Mouse (Mus musculus): ENCODE measurements around the gene Itpk1. TPM values are rescaled to one million over a fixed set of nuclear protein-coding genes. Genes with fewer than 3 reads are reported as not detected.
"Not testable (repeated sequence)": the region's sequence is repeated elsewhere in the genome, so short reads cannot be mapped to it uniquely, and the experiment has no call there.

The Itpk1 gene
- polyA plus RNA-seq, 1 experiment, result 4.5 TPM

GRCm38 (mm10) chr12:102637235-102637634, 67.5 kb downstream of the Itpk1 start:
- no peak for TF ChIP-seq MAX (IDR thresholded peaks at IDR 0.05)
- no peak for TF ChIP-seq MYOG (IDR thresholded peaks at IDR 0.05; ENCODE audit: control insufficient read depth, extremely low read depth, insufficient read length)
- TF ChIP-seq USF1 (IDR thresholded peaks at IDR 0.05; ENCODE audit: low read depth), result no peak
- TF ChIP-seq FOSL1 (IDR thresholded peaks at IDR 0.05; ENCODE audit: insufficient read depth, low read length, poor library complexity, severe bottlenecking), result no peak
- TF ChIP-seq CTCF (IDR thresholded peaks at IDR 0.05; ENCODE audit: control insufficient read depth, insufficient read depth, insufficient read length), result no peak
- TF ChIP-seq MYOD1 (IDR thresholded peaks at IDR 0.05; ENCODE audit: control insufficient read depth, insufficient read length, low read depth), result no peak
- no peak for TF ChIP-seq CEBPB (IDR thresholded peaks at IDR 0.05; ENCODE audit: low read depth)
- no peaks in the 10 kb centered on the region for H3K36me3 ChIP-seq (ENCODE audit: control insufficient read depth, insufficient read depth)
- no peaks in the 10 kb centered on the region for H3K79me2 ChIP-seq (ENCODE audit: control insufficient read depth, insufficient read depth)
- H3K79me3 ChIP-seq (ENCODE audit: low read depth), result no peaks in the 10 kb centered on the region
- no peaks in the 10 kb centered on the region for H3K27me3 ChIP-seq (ENCODE audit: control insufficient read depth, insufficient read depth, insufficient read length)
- no peak overlapping the region for H3ac ChIP-seq (ENCODE audit: control insufficient read depth, insufficient read length, low read depth)
- H3K4me3 ChIP-seq (ENCODE audit: insufficient read depth, poor library complexity, severe bottlenecking), result no peak overlapping the region

GRCm38 (mm10) chr12:102634436-102635050, 70.2 kb downstream of the Itpk1 start:
- no peak overlapping the region for H3ac ChIP-seq (ENCODE audit: control insufficient read depth, insufficient read length, low read depth)
- H3K27me3 ChIP-seq (ENCODE audit: control insufficient read depth, insufficient read depth, insufficient read length), result no peaks in the 10 kb centered on the region
- no peaks in the 10 kb centered on the region for H3K79me2 ChIP-seq (ENCODE audit: control insufficient read depth, insufficient read depth)
- H3K36me3 ChIP-seq (ENCODE audit: control insufficient read depth, insufficient read depth), result no peaks in the 10 kb centered on the region
- TF ChIP-seq CEBPB (IDR thresholded peaks at IDR 0.05; ENCODE audit: low read depth) (no peak), MYOD1 (IDR thresholded peaks at IDR 0.05; ENCODE audit: control insufficient read depth, insufficient read length, low read depth) (no peak), CTCF (IDR thresholded peaks at IDR 0.05; ENCODE audit: control insufficient read depth, insufficient read depth, insufficient read length) (no peak)
- no peak overlapping the region for H3K4me3 ChIP-seq (ENCODE audit: insufficient read depth, poor library complexity, severe bottlenecking)
- no peaks in the 10 kb centered on the region for H3K79me3 ChIP-seq (ENCODE audit: low read depth)

- H3K79me3 ChIP-seq (ENCODE audit: low read depth), result no peaks in the 10 kb centered on the region
- TF ChIP-seq MAX (IDR thresholded peaks at IDR 0.05), result no peak
- no peak for TF ChIP-seq FOSL1 (IDR thresholded peaks at IDR 0.05; ENCODE audit: insufficient read depth, low read length, poor library complexity, severe bottlenecking)
- TF ChIP-seq USF1 (IDR thresholded peaks at IDR 0.05; ENCODE audit: low read depth), result no peak
- no peak for TF ChIP-seq MYOG (IDR thresholded peaks at IDR 0.05; ENCODE audit: control insufficient read depth, extremely low read depth, insufficient read length)
- TF ChIP-seq MYOD1 (IDR thresholded peaks at IDR 0.05; ENCODE audit: control insufficient read depth, insufficient read length, low read depth), result no peak
- TF ChIP-seq CEBPB (IDR thresholded peaks at IDR 0.05; ENCODE audit: low read depth), result no peak
- no peak for TF ChIP-seq CTCF (IDR thresholded peaks at IDR 0.05; ENCODE audit: control insufficient read depth, insufficient read depth, insufficient read length)
- H3K79me2 ChIP-seq (ENCODE audit: control insufficient read depth, insufficient read depth), result no peaks in the 10 kb centered on the region
- H3K27me3 ChIP-seq (ENCODE audit: control insufficient read depth, insufficient read depth, insufficient read length), result no peaks in the 10 kb centered on the region
- no peaks in the 10 kb centered on the region for H3K36me3 ChIP-seq (ENCODE audit: control insufficient read depth, insufficient read depth)
- no peak overlapping the region for H3K4me3 ChIP-seq (ENCODE audit: insufficient read depth, poor library complexity, severe bottlenecking)
- no peak overlapping the region for H3ac ChIP-seq (ENCODE audit: control insufficient read depth, insufficient read length, low read depth)
Observed at GRCm38 (mm10) chr12:102633083-102633501, 71.6 kb downstream of the Itpk1 start.

GRCm38 (mm10) chr12:102631690-102632089, 73.0 kb downstream of the Itpk1 start:
- Histone ChIP-seq H3K79me3 (ENCODE audit: low read depth) (no peaks in the 10 kb centered on the region), H3K79me2 (ENCODE audit: control insufficient read depth, insufficient read depth) (no peaks in the 10 kb centered on the region), H3K4me3 (ENCODE audit: insufficient read depth, poor library complexity, severe bottlenecking) (no peak overlapping the region), H3ac (ENCODE audit: control insufficient read depth, insufficient read length, low read depth) (no peak overlapping the region), H3K36me3 (ENCODE audit: control insufficient read depth, insufficient read depth) (no peaks in the 10 kb centered on the region), H3K27me3 (ENCODE audit: control insufficient read depth, insufficient read depth, insufficient read length) (no peaks in the 10 kb centered on the region)
- TF ChIP-seq MYOG (IDR thresholded peaks at IDR 0.05; ENCODE audit: control insufficient read depth, extremely low read depth, insufficient read length) (no peak), CEBPB (IDR thresholded peaks at IDR 0.05; ENCODE audit: low read depth) (no peak), MAX (IDR thresholded peaks at IDR 0.05) (no peak), CTCF (IDR thresholded peaks at IDR 0.05; ENCODE audit: control insufficient read depth, insufficient read depth, insufficient read length) (no peak), MYOD1 (IDR thresholded peaks at IDR 0.05; ENCODE audit: control insufficient read depth, insufficient read length, low read depth) (no peak), FOSL1 (IDR thresholded peaks at IDR 0.05; ENCODE audit: insufficient read depth, low read length, poor library complexity, severe bottlenecking) (no peak), USF1 (IDR thresholded peaks at IDR 0.05; ENCODE audit: low read depth) (no peak)

GRCm38 (mm10) chr12:102630471-102630870, 74.3 kb downstream of the Itpk1 start:
- H3K79me2 ChIP-seq (ENCODE audit: control insufficient read depth, insufficient read depth); H3K27me3 ChIP-seq (ENCODE audit: control insufficient read depth, insufficient read depth, insufficient read length); H3K4me3 ChIP-seq (ENCODE audit: insufficient read depth, poor library complexity, severe bottlenecking): not testable (repeated sequence)

GRCm38 (mm10) chr12:102628221-102628620, 76.5 kb downstream of the Itpk1 start:
- no peak for TF ChIP-seq FOSL1 (IDR thresholded peaks at IDR 0.05; ENCODE audit: insufficient read depth, low read length, poor library complexity, severe bottlenecking)
- no peak for TF ChIP-seq USF1 (IDR thresholded peaks at IDR 0.05; ENCODE audit: low read depth)
- TF ChIP-seq CEBPB (IDR thresholded peaks at IDR 0.05; ENCODE audit: low read depth), result no peak
- H3K27me3 ChIP-seq (ENCODE audit: control insufficient read depth, insufficient read depth, insufficient read length), result no peaks in the 10 kb centered on the region
- no peaks in the 10 kb centered on the region for H3K79me2 ChIP-seq (ENCODE audit: control insufficient read depth, insufficient read depth)
- H3ac ChIP-seq (ENCODE audit: control insufficient read depth, insufficient read length, low read depth), result no peak overlapping the region
- no peak overlapping the region for H3K4me3 ChIP-seq (ENCODE audit: insufficient read depth, poor library complexity, severe bottlenecking)
- no peaks in the 10 kb centered on the region for H3K36me3 ChIP-seq (ENCODE audit: control insufficient read depth, insufficient read depth)
- no peaks in the 10 kb centered on the region for H3K79me3 ChIP-seq (ENCODE audit: low read depth)

More at GRCm38 (mm10) chr12:102630471-102630870, 74.3 kb downstream of the Itpk1 start:
- H3K79me3 ChIP-seq (ENCODE audit: low read depth); H3K36me3 ChIP-seq (ENCODE audit: control insufficient read depth, insufficient read depth); H3ac ChIP-seq (ENCODE audit: control insufficient read depth, insufficient read length, low read depth): not testable (repeated sequence)

All from C2C12 (cell line).